ENCODE assay signal across 8 mouse cellular contexts in genomic region chr3:104220295-104220965, GRCm38 (mm10). TPM values are rescaled to one million over a fixed set of nuclear protein-coding genes. Genes with fewer than 3 reads are reported as not detected.
DNase-seq lines count a peak whose midpoint lies in the region; ATAC-seq and TF ChIP-seq lines count a peak whose summit lies in the region.

Gene Magi3 (minus strand): TSS chr3:104220374.

- TF ChIP-seq POLR2A in brain, embryonic 14.5 days (IDR thresholded peaks at IDR 0.05; ENCODE audit: borderline replicate concordance, extremely low read depth, insufficient read depth, insufficient read length, poor library complexity, severe bottlenecking) = peak; percentile 89
- peak; percentile 97 for TF ChIP-seq POLR2A in liver, adult 2 months (IDR thresholded peaks at IDR 0.05; ENCODE audit: extremely low read depth, insufficient read depth, low read length)
- TF ChIP-seq POLR2A in myocyte (IDR thresholded peaks at IDR 0.05; ENCODE audit: insufficient read length, low read depth) = peak; percentile 97

- H3K27me3 ChIP-seq in erythroblast, embryonic 14.5 days (ENCODE audit: control insufficient read depth) = peaks cover 49% of the 10 kb centered on the region
- H3K27me3 ChIP-seq in heart, embryonic 11.5 days (ENCODE audit: control insufficient read depth, insufficient read depth, low read length) = no peaks in the 10 kb centered on the region
- no peaks in the 10 kb centered on the region for H3K27me3 ChIP-seq in kidney, embryonic 16.5 days (ENCODE audit: insufficient read depth, low read length)
- H3K27me3 ChIP-seq in liver, adult 2 months (ENCODE audit: control insufficient read depth, insufficient read depth, low read length) = no peaks in the 10 kb centered on the region
- H3K27me3 ChIP-seq in myocyte (ENCODE audit: control insufficient read depth, insufficient read depth, insufficient read length) = no peaks in the 10 kb centered on the region
- peaks cover 2% of the 10 kb centered on the region; the same call in 1 of the 2 replicates for H3K27me3 ChIP-seq in splenic B cell, adult 2 months (ENCODE audit: control insufficient read depth, insufficient read depth, low read length, poor library complexity, severe bottlenecking)

- H3K9me3 ChIP-seq in erythroblast, embryonic 14.5 days (ENCODE audit: control insufficient read depth, low read length) = peaks cover 2% of the 10 kb centered on the region; the same call in 1 of the 2 replicates
- 0 out of 2 replicates have a peak, but pooled peaks cover 3% of the 10 kb centered on the region for H3K9me3 ChIP-seq in heart, embryonic 11.5 days (replicated peaks; ENCODE audit: control insufficient read depth, low read length)
- no peaks in the 10 kb centered on the region for H3K9me3 ChIP-seq in kidney, embryonic 16.5 days (ENCODE audit: low read length)

- no peaks in the 10 kb centered on the region for H3K36me3 ChIP-seq in erythroblast, embryonic 14.5 days (ENCODE audit: control insufficient read depth)
- H3K36me3 ChIP-seq in heart, embryonic 11.5 days (ENCODE audit: control insufficient read depth, insufficient read depth, low read length) = no peaks in the 10 kb centered on the region
- no peaks in the 10 kb centered on the region for H3K36me3 ChIP-seq in kidney, embryonic 16.5 days (ENCODE audit: insufficient read depth, low read length)
- H3K36me3 ChIP-seq in liver, adult 2 months (ENCODE audit: control insufficient read depth, insufficient read depth, low read length) = no peaks in the 10 kb centered on the region
- H3K36me3 ChIP-seq in myocyte (ENCODE audit: control insufficient read depth, insufficient read depth) = no peaks in the 10 kb centered on the region
- H3K36me3 ChIP-seq in splenic B cell, adult 2 months (ENCODE audit: control insufficient read depth, insufficient read depth, low read length, poor library complexity, severe bottlenecking) = no peaks in the 10 kb centered on the region

- H3K9ac ChIP-seq in heart, embryonic 11.5 days (ENCODE audit: low read depth, low read length) = peak within 1 kb of the TSS; percentile 94
- H3K9ac ChIP-seq in kidney, embryonic 16.5 days (replicated peaks; ENCODE audit: low read length) = peak within 1 kb of the TSS; percentile 85
- peak within 1 kb of the TSS; percentile 96 for H3K9ac ChIP-seq in liver, adult 2 months (ENCODE audit: low read depth, low read length)

- TF ChIP-seq CTCF in brain, embryonic 14.5 days (IDR thresholded peaks at IDR 0.05; ENCODE audit: borderline replicate concordance, extremely low read depth, insufficient read depth, insufficient read length) = no peak; the same call in 1 of the 2 replicates
- no peak for TF ChIP-seq CTCF in liver, adult 2 months (IDR thresholded peaks at IDR 0.05; ENCODE audit: low read depth, low read length)

- peak within 1 kb of the TSS; percentile 96 for H3K27ac ChIP-seq in heart, embryonic 11.5 days (ENCODE audit: low read depth, low read length)
- peak within 1 kb of the TSS; percentile 92 for H3K27ac ChIP-seq in kidney, embryonic 16.5 days (ENCODE audit: low read length)
- H3K27ac ChIP-seq in liver, adult 2 months (replicated peaks; ENCODE audit: insufficient read depth, low read depth, low read length) = peak within 1 kb of the TSS; percentile 90

- H3K4me3 ChIP-seq in erythroblast, embryonic 14.5 days (replicated peaks) = peak within 1 kb of the TSS; percentile 72
- H3K4me3 ChIP-seq in heart, embryonic 11.5 days (ENCODE audit: low read depth, low read length) = peak within 1 kb of the TSS; percentile 93
- H3K4me3 ChIP-seq in kidney, embryonic 16.5 days (ENCODE audit: low read length) = peak within 1 kb of the TSS; percentile 90
- peak within 1 kb of the TSS; percentile 96 for H3K4me3 ChIP-seq in liver, adult 2 months (ENCODE audit: insufficient read depth, low read depth, low read length)
- H3K4me3 ChIP-seq in myocyte = peak within 1 kb of the TSS; percentile 72

- peak; percentile 96 for DNase-seq in A20 (ENCODE audit: low read depth, low spot score)
- peak; percentile 99 for DNase-seq in brain, embryonic 14.5 days (ENCODE audit: low read depth)
- DNase-seq in liver, adult 2 months (ENCODE audit: extremely low read depth, low read depth, low spot score) = peak; percentile 98
- peak; percentile 98 for DNase-seq in splenic B cell, adult 2 months (ENCODE audit: low read depth, low spot score)

- H3K4me2 ChIP-seq in heart, embryonic 11.5 days = peak within 1 kb of the TSS; percentile 68
- peak within 1 kb of the TSS; percentile 92 for H3K4me2 ChIP-seq in kidney, embryonic 16.5 days (replicated peaks; ENCODE audit: low read depth, low read length)
- H3K4me2 ChIP-seq in myocyte (ENCODE audit: low read depth) = peak within 1 kb of the TSS; percentile 93

- under 1% methylated on average over 37 of the region's 46 CpGs for WGBS in heart, embryonic 11.5 days (ENCODE audit: insufficient replicate concordance)
- 0% methylated on average over 45 of the region's 46 CpGs for WGBS in kidney, embryonic 16.5 days
- under 1% methylated on average over 40 of the region's 46 CpGs for WGBS in liver, adult 2 months

- H3K79me2 ChIP-seq in liver, adult 2 months (ENCODE audit: control insufficient read depth, insufficient read depth, low read length) = peaks cover 6% of the 10 kb centered on the region; the same call in 1 of the 2 replicates
- H3K79me2 ChIP-seq in myocyte (ENCODE audit: control insufficient read depth, insufficient read depth) = peaks cover 36% of the 10 kb centered on the region

- peak; percentile 99 for ATAC-seq in heart, embryonic 11.5 days (replicated peaks; ENCODE audit: insufficient number of reproducible peaks, low FRiP score, low TSS enrichment)
- ATAC-seq in kidney, embryonic 16.5 days (ENCODE audit: low FRiP score, low TSS enrichment) = peak; percentile 100

- H3K4me1 ChIP-seq in erythroblast, embryonic 14.5 days (ENCODE audit: control insufficient read depth) = peaks cover 28% of the 10 kb centered on the region
- H3K4me1 ChIP-seq in heart, embryonic 11.5 days (ENCODE audit: control insufficient read depth, insufficient read depth, low read length) = peaks cover 6% of the 10 kb centered on the region; the same call in 1 of the 2 replicates
- H3K4me1 ChIP-seq in kidney, embryonic 16.5 days (ENCODE audit: insufficient read depth, low read length) = peaks cover 15% of the 10 kb centered on the region
- peaks cover 8% of the 10 kb centered on the region for H3K4me1 ChIP-seq in liver, adult 2 months (ENCODE audit: control insufficient read depth, insufficient read depth, low read length)

- peak within 1 kb of the TSS; percentile 96 for H3ac ChIP-seq in myocyte (ENCODE audit: control insufficient read depth, insufficient read length)

TF ChIP-seq in myocyte, 11 proteins besides CTCF, POLR2A, EP300 and RAD21:
- TF ChIP-seq MYOD1 (IDR thresholded peaks at IDR 0.05; ENCODE audit: control insufficient read depth in 1 of 3, insufficient read length in 2 of 3, low read depth in 2 of 3) = peak in 2 of 3 experiments; percentile 10 to 50
- no peak for TF ChIP-seq SRF (IDR thresholded peaks at IDR 0.05; ENCODE audit: control insufficient read depth, insufficient read length, low read depth)
- TF ChIP-seq TCF3 (IDR thresholded peaks at IDR 0.05; ENCODE audit: insufficient read length, low read depth) = peak; percentile 3
- TF ChIP-seq POLR2AphosphoS2 (IDR thresholded peaks at IDR 0.05; ENCODE audit: insufficient read length, low read depth) = peak; percentile 98
- TF ChIP-seq TCF12 (IDR thresholded peaks at IDR 0.05; ENCODE audit: insufficient read depth, poor library complexity, severe bottlenecking) = no peak
- TF ChIP-seq REST (IDR thresholded peaks at IDR 0.05; ENCODE audit: insufficient read depth, insufficient read length) = no peak
- no peak for TF ChIP-seq MAX (IDR thresholded peaks at IDR 0.05; ENCODE audit: low read depth)
- no peak for TF ChIP-seq E2F4 (IDR thresholded peaks at IDR 0.05; ENCODE audit: insufficient read depth)
- peak in 2 of 3 experiments; percentile 27 to 54 for TF ChIP-seq MYOG (IDR thresholded peaks at IDR 0.05; ENCODE audit: control insufficient read depth in 1 of 3, insufficient read depth in 1 of 3, insufficient read length in 2 of 3, low read depth in 2 of 3)

RNA-seq across cellular contexts. Expression of gene Magi3, which starts in this region (rescaled TPM):
- 10.7 and 13.5 TPM in 2 replicates for polyA plus RNA-seq in brain, embryonic 14.5 days (2012; rRNA removed)
- polyA plus RNA-seq in erythroblast, embryonic 14.5 days (2012) = 0.03 TPM in 1 of 2 replicates, not detected in the other
- 9.1 and 11.1 TPM in 2 replicates for polyA plus RNA-seq in heart, embryonic 11.5 days (2014; fragmentation: Nextera tagmentation; extraction: Ambion mirVana)
- 4.3 and 5.0 TPM in 2 replicates for polyA plus RNA-seq in kidney, embryonic 16.5 days (2015; fragmentation: Nextera tagmentation; extraction: Ambion mirVana)
- 17.7 and 20.4 TPM in 2 replicates for total RNA-seq in liver, adult 2 months (2014; rRNA removed)
- 5.0 and 5.1 TPM in 2 replicates for polyA plus RNA-seq in liver, adult 2 months (2012; rRNA removed)
- 5.5 TPM for polyA plus RNA-seq in myocyte (2012; fragmentation: generic; extraction: Trizol)

Comparison
In these comparisons a context has a peak if more than half of its experiments do, and no peak if none do; other contexts are left out.
1. Peak in every context shown above with its lines: DNase-seq, ATAC-seq, H3K4me3 ChIP-seq and H3K27ac ChIP-seq.